Mouse (Mus musculus): ENCODE results near the gene Hexb.

DNA sequence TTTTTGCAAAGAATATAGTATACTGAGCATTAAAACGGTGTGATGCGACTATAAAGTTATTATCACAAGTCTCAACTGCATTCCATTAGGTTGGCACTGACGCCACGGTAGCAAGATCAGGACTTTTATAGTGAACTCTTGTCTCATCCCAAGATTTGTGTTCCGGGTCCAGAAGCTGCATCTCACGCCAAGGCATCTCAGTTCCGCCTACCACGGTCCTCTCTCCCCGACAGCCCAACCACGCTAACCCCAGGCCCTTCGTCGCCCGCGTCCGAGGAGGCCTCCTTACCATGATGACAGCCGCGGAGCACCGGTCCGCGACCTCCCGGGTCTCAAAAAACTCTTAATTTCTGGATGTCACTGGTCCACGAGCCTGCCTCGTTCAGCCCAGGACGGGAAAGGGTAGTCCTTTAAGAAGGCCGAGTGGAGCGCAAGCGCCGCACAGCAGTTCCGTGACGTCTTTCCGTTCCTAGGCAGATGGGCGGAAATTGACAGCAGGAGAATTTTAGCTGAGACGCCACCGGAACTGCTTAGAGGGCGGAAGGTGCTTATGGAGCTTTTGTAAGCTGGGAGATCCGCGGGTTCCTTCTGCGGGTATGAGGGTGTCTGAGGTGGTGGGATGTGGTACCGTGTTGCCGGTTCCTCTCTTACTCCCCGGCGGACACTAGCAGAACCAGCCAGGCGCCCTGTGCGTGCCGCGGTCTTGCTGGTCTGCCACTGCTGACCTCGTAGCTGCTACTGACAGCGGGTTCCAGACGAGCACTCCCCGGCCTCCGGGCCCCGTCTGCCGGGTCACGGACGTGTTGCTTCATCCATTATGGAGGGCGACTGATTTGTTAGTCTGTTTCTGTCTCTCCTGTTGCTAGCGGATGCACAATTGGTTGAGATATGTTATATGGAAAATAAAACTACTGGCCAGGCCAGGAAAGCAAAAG, 60.4 kb downstream of the Hexb start, which contains the start of the genes Gfm2 and Nsa2:
- TF ChIP-seq POLR2A (IDR thresholded peaks at IDR 0.05; ENCODE audit: control insufficient read depth, extremely low read depth, insufficient read depth, low read length, poor library complexity) = peak; percentile 82
- peak; percentile 55; the same call in 1 of the 2 replicates for TF ChIP-seq CTCF (IDR thresholded peaks at IDR 0.05; ENCODE audit: borderline replicate concordance, control insufficient read depth, extremely low read depth, insufficient read depth, low read length, poor library complexity)
